Mouse (Mus musculus): ENCODE results near the gene Tmem223.

Gene Tmem223

GRCm38 (mm10) chr19:8774086-8774835, 3.5 kb downstream of the Tmem223 start, which contains the start of gene Tmem179b:
TSS of gene Tmem179b (minus strand) at chr19:8774467.
- TF ChIP-seq GATA4 (IDR thresholded peaks at IDR 0.05; ENCODE audit: insufficient replicate concordance, low read length) = peak; percentile 64; the same call in 1 of the 2 replicates

- no peak for TF ChIP-seq GATA4 (IDR thresholded peaks at IDR 0.05; ENCODE audit: insufficient replicate concordance, low read length)
Measured at GRCm38 (mm10) chr19:8774951-8775421, 4.2 kb downstream of the Tmem223 start.

DNA sequence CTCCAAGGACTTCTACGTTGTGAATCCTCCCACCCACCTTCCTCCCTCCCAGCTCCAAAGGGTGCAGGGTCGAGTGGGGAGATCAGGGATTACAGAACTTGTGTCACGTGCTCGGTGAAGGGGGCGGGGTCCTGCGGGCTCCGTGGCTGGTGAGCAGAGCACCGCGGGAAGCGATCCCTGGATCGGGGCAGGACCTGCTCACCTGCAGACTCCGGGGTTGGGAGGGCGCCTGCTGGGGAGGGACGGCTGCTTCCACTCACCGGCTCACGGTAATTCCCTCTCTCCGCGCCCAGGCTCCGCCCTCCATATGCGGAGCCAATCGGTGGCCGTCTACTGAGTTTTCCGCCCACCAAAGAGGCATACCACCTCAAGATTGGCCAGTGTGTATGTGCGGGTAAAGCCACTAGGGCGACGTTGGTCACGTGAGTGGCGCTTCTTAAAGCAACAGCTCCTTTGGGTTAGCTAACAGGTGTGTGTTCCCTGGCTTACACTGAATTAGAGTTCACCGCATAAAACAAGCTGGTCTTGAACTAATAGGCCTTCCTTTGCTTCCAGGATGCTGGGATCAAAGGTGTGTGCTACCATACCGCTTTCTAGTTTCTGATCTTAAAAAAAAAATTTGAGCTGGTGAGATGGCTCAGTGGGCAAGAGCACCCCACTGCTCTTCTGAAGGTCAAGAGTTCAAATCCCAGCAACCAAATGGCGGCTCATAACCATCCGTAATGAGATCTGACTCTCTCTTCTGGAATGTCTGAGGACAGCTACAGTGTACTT, 15.4 kb downstream of the Tmem223 start, which contains the start of gene Taf6l:
Gene Taf6l, minus strand, starts transcription at position 410 of the 774 bp plus-strand sequence.
- TF ChIP-seq GATA4 (IDR thresholded peaks at IDR 0.05; ENCODE audit: insufficient replicate concordance, low read length) = no peak

DNA sequence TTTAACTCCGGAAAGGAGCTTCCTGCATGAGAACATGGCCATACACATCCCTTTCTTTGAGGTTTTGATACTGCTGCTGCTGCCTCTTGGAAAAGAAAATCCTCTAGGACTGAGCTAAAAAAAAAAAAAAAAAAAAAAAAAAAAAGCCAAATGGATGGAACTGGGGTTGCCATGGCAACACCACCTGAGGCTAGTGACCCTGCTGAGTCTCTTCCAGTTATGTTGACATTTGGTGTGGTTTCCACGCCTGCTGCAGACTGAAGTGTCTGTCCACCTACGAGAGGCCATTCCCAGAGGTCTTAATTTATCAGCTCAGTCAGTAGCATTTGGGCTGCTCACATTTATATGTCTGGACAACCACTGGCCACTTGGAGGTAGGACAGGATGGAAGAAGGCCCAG, 17.7 kb downstream of the Tmem223 start:
- TF ChIP-seq GATA4 (IDR thresholded peaks at IDR 0.05; ENCODE audit: insufficient replicate concordance, low read length) = no peak

- no peak for TF ChIP-seq GATA4 (IDR thresholded peaks at IDR 0.05; ENCODE audit: insufficient replicate concordance, low read length)
Measured at GRCm38 (mm10) chr19:8789171-8789570, 18.4 kb downstream of the Tmem223 start.

DNA sequence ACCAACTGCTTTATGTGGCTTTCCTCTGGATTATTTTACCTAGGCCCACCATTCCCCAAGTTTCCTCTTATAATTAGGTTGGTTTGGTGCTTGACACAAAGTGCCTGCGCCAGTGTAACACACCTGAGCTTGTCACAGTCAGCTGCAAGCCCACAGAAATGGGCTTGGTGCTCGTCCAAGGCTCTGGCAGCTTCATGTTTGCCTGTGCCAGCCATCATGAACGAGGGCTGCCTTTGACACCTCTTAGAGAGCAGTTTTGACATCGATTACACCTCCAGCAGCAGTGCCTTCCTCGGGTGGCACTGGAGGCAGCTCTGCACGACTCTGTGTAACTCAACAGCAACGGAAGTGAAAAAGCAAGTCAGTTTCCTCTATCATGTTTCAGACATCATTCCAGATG, 19.4 kb downstream of the Tmem223 start:
- TF ChIP-seq GATA4 (IDR thresholded peaks at IDR 0.05; ENCODE audit: insufficient replicate concordance, low read length) = no peak

DNA sequence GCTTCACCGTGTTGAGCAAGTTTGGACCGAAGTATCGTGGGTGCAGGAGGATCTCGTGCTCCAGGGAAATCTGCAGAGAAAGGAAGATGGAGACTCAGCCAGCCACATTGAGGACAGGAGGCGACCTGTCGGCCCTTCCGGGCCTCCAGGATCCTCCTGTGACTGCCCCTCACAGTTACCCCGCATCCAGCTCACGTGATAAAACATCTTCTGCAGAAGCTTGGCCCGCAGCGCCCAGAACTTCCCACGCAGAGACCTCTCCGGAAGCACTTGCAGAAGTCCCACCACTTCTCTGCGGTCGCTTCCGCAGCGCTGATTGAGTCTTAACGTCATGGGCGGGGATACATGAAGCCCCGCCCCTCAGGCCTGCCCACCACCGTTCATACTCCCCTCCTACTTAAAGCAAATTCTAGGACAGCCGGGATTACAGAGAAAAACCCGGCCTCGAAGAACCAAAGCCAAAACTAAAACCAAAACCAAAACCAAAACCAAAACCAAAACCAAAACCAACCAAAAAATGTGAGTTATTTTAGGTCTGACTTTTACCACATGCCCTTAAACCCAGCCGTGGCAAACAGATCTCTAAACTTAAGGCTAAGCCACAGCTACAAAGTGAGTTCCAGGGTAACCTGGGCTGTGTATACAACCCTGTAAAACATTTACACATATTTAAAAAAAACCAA, 27.6 kb downstream of the Tmem223 start, which contains the start of gene Polr2g:
Gene Polr2g, minus strand, starts transcription at position 314 of the 683 bp plus-strand sequence.
- peak; percentile 26; the same call in 1 of the 2 replicates for TF ChIP-seq GATA4 (IDR thresholded peaks at IDR 0.05; ENCODE audit: insufficient replicate concordance, low read length)

- TF ChIP-seq GATA4 (IDR thresholded peaks at IDR 0.05; ENCODE audit: insufficient replicate concordance, low read length) = no peak
Measured at GRCm38 (mm10) chr19:8798947-8799315, 28.1 kb downstream of the Tmem223 start.

DNA sequence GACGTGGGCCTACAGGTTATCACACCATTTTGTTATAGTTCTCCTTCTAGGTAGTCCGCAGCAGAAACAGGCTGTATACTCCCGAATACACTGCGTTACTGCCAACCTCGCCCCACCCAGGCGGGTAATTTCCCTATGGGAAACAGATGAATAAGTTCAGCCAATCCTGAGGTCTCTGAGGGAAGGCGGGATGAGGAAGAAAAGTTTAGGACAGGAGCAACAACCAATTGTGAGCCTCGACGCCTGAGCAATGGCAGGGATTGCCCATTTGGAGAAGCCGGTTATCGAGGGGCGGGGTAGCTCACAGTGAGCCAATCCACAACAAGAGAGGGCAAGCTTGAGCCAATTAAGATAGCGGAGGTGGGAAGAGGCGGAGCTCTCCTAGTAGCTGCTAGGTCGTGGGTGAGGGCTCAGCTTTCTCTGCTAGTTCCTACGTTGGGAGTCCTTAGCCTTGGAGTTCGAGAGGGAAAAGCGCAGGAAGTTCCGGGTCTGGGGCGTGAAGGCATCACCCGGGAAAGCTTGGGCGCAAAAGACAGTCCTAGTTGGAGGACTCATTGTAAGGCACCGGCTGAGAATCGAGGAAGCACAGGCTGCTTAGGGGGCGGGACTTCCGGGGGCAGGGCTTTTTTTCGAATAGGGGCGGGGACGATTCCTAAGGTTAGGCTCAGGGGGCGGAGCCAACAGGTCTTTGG, 31.5 kb downstream of the Tmem223 start, which contains the start of gene Zbtb3:
Gene Zbtb3, plus strand, starts transcription at position 426 of the 692 bp plus-strand sequence.
- peak; percentile 48; the same call in 1 of the 2 replicates for TF ChIP-seq GATA4 (IDR thresholded peaks at IDR 0.05; ENCODE audit: insufficient replicate concordance, low read length)

DNA sequence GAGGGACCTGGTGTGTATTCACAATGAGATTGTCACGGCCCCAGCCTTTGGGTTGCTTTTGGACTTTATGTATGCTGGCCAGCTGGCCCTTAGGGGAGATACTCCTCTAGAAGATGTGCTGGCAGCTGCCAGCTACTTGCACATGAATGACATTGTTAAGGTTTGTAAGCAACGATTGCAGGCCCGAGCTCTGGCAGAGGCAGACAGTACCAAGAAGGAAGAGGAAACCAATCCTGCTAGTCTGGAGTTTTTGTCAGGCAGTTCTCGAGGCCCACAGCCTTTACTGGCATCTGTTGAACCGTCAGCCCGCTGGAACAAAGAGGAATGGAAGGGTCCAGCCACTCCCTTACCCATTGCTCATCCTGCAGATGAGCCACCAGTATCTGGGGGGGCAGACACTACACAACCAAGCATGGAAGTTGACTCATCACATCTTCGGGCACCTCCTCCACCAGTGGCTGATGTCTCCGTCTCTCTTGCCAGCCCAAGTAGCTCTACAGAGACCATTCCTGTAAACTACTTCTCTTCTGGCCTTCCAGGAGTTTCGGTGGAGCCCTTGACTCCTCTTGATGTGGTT, 32.5 kb downstream of the Tmem223 start:
- TF ChIP-seq GATA4 (IDR thresholded peaks at IDR 0.05; ENCODE audit: insufficient replicate concordance, low read length) = no peak

- no peak for TF ChIP-seq GATA4 (IDR thresholded peaks at IDR 0.05; ENCODE audit: insufficient replicate concordance, low read length)
Measured at GRCm38 (mm10) chr19:8803879-8804660, 33.3 kb downstream of the Tmem223 start.

GRCm38 (mm10) chr19:8806810-8807209, 36.0 kb downstream of the Tmem223 start:
- no peak for TF ChIP-seq GATA4 (IDR thresholded peaks at IDR 0.05; ENCODE audit: insufficient replicate concordance, low read length)

GRCm38 (mm10) chr19:8815812-8816211, 45.0 kb downstream of the Tmem223 start:
- no peak for TF ChIP-seq GATA4 (IDR thresholded peaks at IDR 0.05; ENCODE audit: insufficient replicate concordance, low read length)
